Mouse (Mus musculus) layer of hippocampus, adult 18-20 months (tissue): ENCODE results near the gene Mb21d2. TPM values are rescaled to one million over a fixed set of nuclear protein-coding genes. Genes with fewer than 3 reads are reported as not detected.
A peak's percentile ranks its signal among the peaks of the same experiment; 100 is the strongest.

Experiments used
- DNase-seq, 2 experiments: peaks; one replicate each; pipeline ENCODE4 v3.0.0; 2022; ENCODE audit warnings: low spot score in 2 of 2
- total RNA-seq, 2 experiments: library from RNA; stranded (reverse); gene quantifications; 2 replicates each; pipeline ENCODE4 v1.2.3; 2021

Gene Mb21d2
- total RNA-seq, 2 experiments from 2014 or later: 21.4 to 21.8 TPM

GRCm38 (mm10) chr16:28866584-28867295, 62.7 kb downstream of the Mb21d2 start:
- no peak for DNase-seq

GRCm38 (mm10) chr16:28863616-28864015, 65.9 kb downstream of the Mb21d2 start:
- DNase-seq: no peak

- no peak for DNase-seq
Observed at GRCm38 (mm10) chr16:28862093-28862492, 67.4 kb downstream of the Mb21d2 start.

- no peak for DNase-seq
Observed at GRCm38 (mm10) chr16:28859678-28860077, 69.8 kb downstream of the Mb21d2 start.

GRCm38 (mm10) chr16:28859009-28859288, 70.5 kb downstream of the Mb21d2 start:
- DNase-seq: no peak

GRCm38 (mm10) chr16:28858210-28859008, 71.1 kb downstream of the Mb21d2 start:
- no peak for DNase-seq

GRCm38 (mm10) chr16:28851409-28851821, 78.1 kb downstream of the Mb21d2 start:
- DNase-seq: peak in 1 of 2 experiments; percentile 20

- peak; percentile 31 to 50 for DNase-seq
Observed at GRCm38 (mm10) chr16:28850881-28851280, 78.6 kb downstream of the Mb21d2 start.

GRCm38 (mm10) chr16:28846123-28846522, 83.3 kb downstream of the Mb21d2 start:
- no peak for DNase-seq

- no peak for DNase-seq
Observed at GRCm38 (mm10) chr16:28845336-28845735, 84.1 kb downstream of the Mb21d2 start.

- no peak for DNase-seq
Observed at GRCm38 (mm10) chr16:28841102-28841501, 88.4 kb downstream of the Mb21d2 start.

- peak; percentile 23 to 77 for DNase-seq
Observed at GRCm38 (mm10) chr16:28840075-28840974, 89.1 kb downstream of the Mb21d2 start.

- DNase-seq: no peak
Observed at GRCm38 (mm10) chr16:28839575-28839974, 89.9 kb downstream of the Mb21d2 start.

GRCm38 (mm10) chr16:28838016-28838415, 91.5 kb downstream of the Mb21d2 start:
- DNase-seq: peak; percentile 31 to 87

GRCm38 (mm10) chr16:28832085-28832635, 97.3 kb downstream of the Mb21d2 start:
- no peak for DNase-seq

GRCm38 (mm10) chr16:28829263-28829955, 100.1 kb downstream of the Mb21d2 start:
- no peak for DNase-seq

GRCm38 (mm10) chr16:28824781-28825180, 104.7 kb downstream of the Mb21d2 start:
- DNase-seq: no peak

GRCm38 (mm10) chr16:28821774-28822173, 107.7 kb downstream of the Mb21d2 start:
- DNase-seq: no peak

- no peak for DNase-seq
Observed at GRCm38 (mm10) chr16:28818749-28819285, 110.7 kb downstream of the Mb21d2 start.

GRCm38 (mm10) chr16:28813290-28813689, 116.2 kb downstream of the Mb21d2 start:
- DNase-seq: no peak
